Comparison of ENCODE assay signal across 20 mouse cellular contexts in genomic region chr9:65177497-65177896, GRCm38 (mm10). TPM values are rescaled to one million over a fixed set of nuclear protein-coding genes. Genes with fewer than 3 reads are reported as not detected.
A peak's percentile ranks its signal among the peaks of the same experiment; 100 is the strongest.
DNase-seq lines count a peak whose midpoint lies in the region; ATAC-seq lines count a peak whose summit lies in the region.
"Had no signal": no experiment of that assay in that cellular context is flagged by ENCODE, and none has a peak within 500 bp of the region (broad histone marks: within the 10 kb centered on the region; RNA-seq: fewer than 3 reads in every experiment).

No protein-coding gene starts in this region.

- H3K27ac ChIP-seq in embryonic facial prominence, embryonic 12.5 days, result peak overlapping the region; percentile 77
- H3K27ac ChIP-seq in hindbrain, embryonic 10.5 days, result peak overlapping the region; percentile 95
- peak overlapping the region; percentile 95 for H3K27ac ChIP-seq in midbrain, embryonic 10.5 days (replicated peaks)
- H3K27ac ChIP-seq in neural tube, embryonic 13.5 days (replicated peaks), result peak overlapping the region; percentile 94
- H3K27ac ChIP-seq: embryonic facial prominence, embryonic 15.5 days; limb, embryonic 13.5 days had no signal

- no peak overlapping the region for H3K4me3 ChIP-seq in embryonic facial prominence, embryonic 12.5 days
- peak overlapping the region; percentile 39 for H3K4me3 ChIP-seq in hindbrain, embryonic 10.5 days
- H3K4me3 ChIP-seq in midbrain, embryonic 10.5 days, result peak overlapping the region; percentile 44
- no peak overlapping the region for H3K4me3 ChIP-seq in neural tube, embryonic 13.5 days
- H3K4me3 ChIP-seq: embryonic facial prominence, embryonic 15.5 days; heart, embryonic 12.5 days; limb, embryonic 13.5 days had no signal

- H3K9me3 ChIP-seq in embryonic facial prominence, embryonic 12.5 days, result no peaks in the 10 kb centered on the region
- H3K9me3 ChIP-seq in hindbrain, embryonic 10.5 days, result no peaks in the 10 kb centered on the region
- no peaks in the 10 kb centered on the region for H3K9me3 ChIP-seq in midbrain, embryonic 10.5 days (replicated peaks)
- H3K9me3 ChIP-seq in neural tube, embryonic 13.5 days, result no peaks in the 10 kb centered on the region
- H3K9me3 ChIP-seq: embryonic facial prominence, embryonic 15.5 days; G1E; heart, embryonic 12.5 days; limb, embryonic 13.5 days had no signal

- DNase-seq in hindbrain, embryonic 10.5 days (ENCODE audit: low spot score), result no peak
- DNase-seq in midbrain, embryonic 10.5 days (ENCODE audit: low spot score), result no peak
- DNase-seq in lung, postnatal 25 days (ENCODE audit: low spot score), result no peak
- no peak for DNase-seq in heart, adult 18-20 months
- DNase-seq: adrenal gland, adult 8-10 months; cerebellum, adult 18-20 months; gastrocnemius, postnatal 14 days; heart, postnatal 36 days; kidney, adult 11 months; kidney, postnatal 36 days; lung, postnatal 36 days had no signal

- 65% methylated on average over 3 of the region's 3 CpGs for WGBS in embryonic facial prominence, embryonic 12.5 days
- 59% methylated on average over 3 of the region's 3 CpGs for WGBS in hindbrain, embryonic 10.5 days
- 44% methylated on average over 3 of the region's 3 CpGs for WGBS in midbrain, embryonic 10.5 days
- 32% methylated on average over 3 of the region's 3 CpGs for WGBS in neural tube, embryonic 13.5 days

- H3K27me3 ChIP-seq in embryonic facial prominence, embryonic 12.5 days, result no peaks in the 10 kb centered on the region
- H3K27me3 ChIP-seq in hindbrain, embryonic 10.5 days (ENCODE audit: insufficient read depth, poor library complexity, severe bottlenecking), result no peaks in the 10 kb centered on the region
- no peaks in the 10 kb centered on the region for H3K27me3 ChIP-seq in midbrain, embryonic 10.5 days (ENCODE audit: low read depth, poor library complexity, severe bottlenecking)
- H3K27me3 ChIP-seq in neural tube, embryonic 13.5 days, result no peaks in the 10 kb centered on the region
- H3K27me3 ChIP-seq: embryonic facial prominence, embryonic 15.5 days had no signal

- H3K4me2 ChIP-seq in embryonic facial prominence, embryonic 12.5 days (replicated peaks), result no peak overlapping the region
- no peak overlapping the region for H3K4me2 ChIP-seq in neural tube, embryonic 13.5 days
- H3K4me2 ChIP-seq: embryonic facial prominence, embryonic 15.5 days; limb, embryonic 13.5 days had no signal

- H3K4me1 ChIP-seq in embryonic facial prominence, embryonic 12.5 days, result peaks cover 57% of the 10 kb centered on the region
- H3K4me1 ChIP-seq in hindbrain, embryonic 10.5 days (replicated peaks), result peaks cover 99% of the 10 kb centered on the region
- H3K4me1 ChIP-seq in midbrain, embryonic 10.5 days, result peaks cover 99% of the 10 kb centered on the region
- H3K4me1 ChIP-seq in neural tube, embryonic 13.5 days (replicated peaks), result peaks cover 72% of the 10 kb centered on the region

- H3K9ac ChIP-seq in embryonic facial prominence, embryonic 12.5 days, result no peak overlapping the region
- peak overlapping the region; percentile 59; the same call in 1 of the 2 replicates for H3K9ac ChIP-seq in neural tube, embryonic 13.5 days
- H3K9ac ChIP-seq: embryonic facial prominence, embryonic 15.5 days; heart, embryonic 12.5 days; limb, embryonic 13.5 days had no signal

- peaks cover 16% of the 10 kb centered on the region for H3K36me3 ChIP-seq in embryonic facial prominence, embryonic 12.5 days
- peaks cover 73% of the 10 kb centered on the region for H3K36me3 ChIP-seq in hindbrain, embryonic 10.5 days
- H3K36me3 ChIP-seq in midbrain, embryonic 10.5 days, result peaks cover 77% of the 10 kb centered on the region
- H3K36me3 ChIP-seq in neural tube, embryonic 13.5 days, result peaks cover 18% of the 10 kb centered on the region
- H3K36me3 ChIP-seq: embryonic facial prominence, embryonic 15.5 days; G1E; heart, embryonic 12.5 days; limb, embryonic 13.5 days had no signal

- no peak for ATAC-seq in embryonic facial prominence, embryonic 12.5 days (ENCODE audit: insufficient number of reproducible peaks, insufficient read depth, low FRiP score, low TSS enrichment)
- no peak for ATAC-seq in neural tube, embryonic 13.5 days (ENCODE audit: low read depth)
- ATAC-seq in megakaryocyte, adult 5-6 weeks (ENCODE audit: poor library complexity, severe bottlenecking), result no peak

RNA-seq across cellular contexts. Expression of gene Parp16, which starts 17.7 kb away (rescaled TPM):
- polyA plus RNA-seq in embryonic facial prominence, embryonic 12.5 days (2016; fragmentation: Nextera tagmentation; extraction: Ambion mirVana), result 7.1 and 7.2 TPM in 2 replicates
- polyA plus RNA-seq in hindbrain, embryonic 10.5 days (2016; fragmentation: Nextera tagmentation; extraction: Ambion mirVana), result 7.7 and 8.0 TPM in 2 replicates
- 7.2 and 7.9 TPM in 2 replicates for polyA plus RNA-seq in midbrain, embryonic 10.5 days (2016; fragmentation: Nextera tagmentation; extraction: Ambion mirVana)
- 5.4 and 6.8 TPM in 2 replicates for polyA plus RNA-seq in neural tube, embryonic 13.5 days (2015; fragmentation: Nextera tagmentation; extraction: Ambion mirVana)
- 0.80 and 1.3 TPM in 2 replicates for total RNA-seq in megakaryocyte, adult 5-6 weeks (2015)
- 0.95 and 0.98 TPM in 2 replicates for total RNA-seq in megakaryocyte, adult 5-6 weeks (2017)
- total RNA-seq in heart, adult 18-20 months (2021), result 1 to 10 TPM; 2.3 to 2.9 TPM

RNA-seq across cellular contexts. Expression of gene Igdcc3, which starts 36.5 kb away (rescaled TPM):
- polyA plus RNA-seq in embryonic facial prominence, embryonic 12.5 days (2016; fragmentation: Nextera tagmentation; extraction: Ambion mirVana), result 7.5 and 9.3 TPM in 2 replicates
- 218 and 357 TPM in 2 replicates for polyA plus RNA-seq in hindbrain, embryonic 10.5 days (2016; fragmentation: Nextera tagmentation; extraction: Ambion mirVana)
- 334 and 450 TPM in 2 replicates for polyA plus RNA-seq in midbrain, embryonic 10.5 days (2016; fragmentation: Nextera tagmentation; extraction: Ambion mirVana)
- 12.3 and 12.9 TPM in 2 replicates for polyA plus RNA-seq in neural tube, embryonic 13.5 days (2015; fragmentation: Nextera tagmentation; extraction: Ambion mirVana)
- total RNA-seq in megakaryocyte, adult 5-6 weeks (2015), result not detected in 2 replicates
- not detected in 2 replicates for total RNA-seq in megakaryocyte, adult 5-6 weeks (2017)
- total RNA-seq in heart, adult 18-20 months (2021), result under 1 TPM; 0.15 to 0.18 TPM
- total RNA-seq: monocyte, adult 5-6 weeks had no signal
- polyA plus RNA-seq: C2C12, G1E had no signal

Comparison
In these comparisons a context has a peak if more than half of its experiments do, and no peak if none do; other contexts are left out.
1. H3K4me3 ChIP-seq: peak in hindbrain, embryonic 10.5 days (single experiment) and midbrain, embryonic 10.5 days (single experiment); none in embryonic facial prominence, embryonic 12.5 days (single experiment) and neural tube, embryonic 13.5 days (single experiment).
2. RNA of gene Igdcc3, which starts 36.5 kb away (polyA plus RNA-seq): 334 to 450 TPM in midbrain, embryonic 10.5 days and 218 to 357 TPM in hindbrain, embryonic 10.5 days; 12.3 to 12.9 TPM in neural tube, embryonic 13.5 days and 7.5 to 9.3 TPM in embryonic facial prominence, embryonic 12.5 days; every median in the first group is over 10 times any median in the second.
3. Peak in every context shown above with its lines, with median percentiles within 50 percentile points of each other: H3K27ac ChIP-seq.